Mouse (Mus musculus) G1E-ER4 (cell line): Measurements from ENCODE around the gene Ankrd33b. TPM values are rescaled to one million over a fixed set of nuclear protein-coding genes. Genes with fewer than 3 reads are reported as not detected.

Source experiments
- GATA1 ChIP-seq: IDR thresholded peaks from one replicate; pipeline ENCODE4 v1.8.0; 2012; ENCODE audit warnings: low read length, inconsistent platforms
- polyA plus RNA-seq: library from polyadenylated mRNA; stranded (reverse); fragments of >175 nt; gene quantifications from 2 replicates; pipeline ENCODE4 v1.2.3, GENCODE M21; 2012

The Ankrd33b gene
- polyA plus RNA-seq, 1 experiment: not detected

- no peak for TF ChIP-seq GATA1
These were observed 25.2 kb upstream of the Ankrd33b start for GRCm38 (mm10) chr15:31392705-31393104.

GRCm38 (mm10) chr15:31392135-31392534, 24.6 kb upstream of the Ankrd33b start:
- TF ChIP-seq GATA1: no peak

GRCm38 (mm10) chr15:31381936-31382468, 14.5 kb upstream of the Ankrd33b start:
- no peak for TF ChIP-seq GATA1

- no peak for TF ChIP-seq GATA1
These were observed 11.9 kb upstream of the Ankrd33b start for GRCm38 (mm10) chr15:31379471-31379870.

GRCm38 (mm10) chr15:31375212-31375611, 7.7 kb upstream of the Ankrd33b start:
- no peak for TF ChIP-seq GATA1

GRCm38 (mm10) chr15:31369125-31369612, 1.6 kb upstream of the Ankrd33b start:
- no peak for TF ChIP-seq GATA1

- no peak for TF ChIP-seq GATA1
These were observed 1.0 kb upstream of the Ankrd33b start for GRCm38 (mm10) chr15:31368556-31368955.

- TF ChIP-seq GATA1: no peak
These were observed 688 bp downstream of the Ankrd33b start for GRCm38 (mm10) chr15:31366596-31367480.

GRCm38 (mm10) chr15:31365720-31366591, 1.6 kb downstream of the Ankrd33b start:
- TF ChIP-seq GATA1: no peak

- no peak for TF ChIP-seq GATA1
These were observed 2.3 kb downstream of the Ankrd33b start for GRCm38 (mm10) chr15:31365041-31365719.

- TF ChIP-seq GATA1: no peak
These were observed 3.1 kb downstream of the Ankrd33b start for GRCm38 (mm10) chr15:31364396-31364795.

GRCm38 (mm10) chr15:31363981-31364361, 3.6 kb downstream of the Ankrd33b start:
- no peak for TF ChIP-seq GATA1

- no peak for TF ChIP-seq GATA1
These were observed 4.1 kb downstream of the Ankrd33b start for GRCm38 (mm10) chr15:31363241-31363980.

- no peak for TF ChIP-seq GATA1
These were observed 6.2 kb downstream of the Ankrd33b start for GRCm38 (mm10) chr15:31361259-31361853.
